Comparison of ENCODE assay signal across 8 mouse cellular contexts in the genomic region with DNA sequence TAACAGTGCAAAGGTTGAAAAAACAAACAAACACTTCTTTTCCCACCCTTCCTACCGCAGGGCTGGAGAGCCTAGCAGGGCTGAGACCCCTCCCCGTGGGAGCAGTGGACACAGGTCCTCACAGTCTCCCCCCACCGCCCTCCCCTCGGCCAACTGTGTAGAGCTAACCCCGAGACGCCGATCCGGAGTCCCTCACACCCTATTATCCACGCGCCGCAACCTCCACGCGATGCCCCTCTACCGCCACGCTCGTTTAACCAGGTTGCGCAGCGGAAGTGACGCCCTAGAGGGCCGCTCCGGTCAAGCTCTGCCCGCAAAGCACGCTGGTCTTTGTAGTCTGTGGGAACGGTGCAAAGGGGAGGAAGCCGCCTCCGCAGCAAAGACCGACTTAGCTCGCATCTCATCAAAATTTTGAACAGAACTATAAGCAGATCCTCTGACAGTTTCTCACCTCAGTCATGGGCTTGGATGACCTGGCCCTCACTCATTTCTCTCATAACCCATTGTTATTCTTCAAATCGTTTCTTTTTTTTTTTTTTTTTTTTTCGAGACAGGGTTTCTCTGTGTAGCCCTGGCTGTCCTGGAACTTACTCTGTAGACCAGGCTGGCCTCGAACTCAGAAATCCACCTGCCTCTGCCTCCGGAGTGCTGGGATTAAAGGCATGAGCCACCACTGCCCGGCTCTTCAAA. TPM values are rescaled to one million over a fixed set of nuclear protein-coding genes. Genes with fewer than 3 reads are reported as not detected.
DNase-seq lines count a peak whose midpoint lies in the region; ATAC-seq lines count a peak whose summit lies in the region.

A gene (minus strand): TSS at position 290 of the 690 bp plus-strand sequence.

- H3K27ac ChIP-seq in hindbrain, embryonic 11.5 days (ENCODE audit: low read depth, low read length): no peak within 1 kb of the TSS

- H3K9ac ChIP-seq in hindbrain, embryonic 11.5 days (ENCODE audit: low read depth, low read length): peak within 1 kb of the TSS; percentile 75

- WGBS in hindbrain, embryonic 11.5 days: 4% methylated on average over 32 of the region's 33 CpGs

- H3K4me3 ChIP-seq in hindbrain, embryonic 11.5 days (ENCODE audit: low read depth, low read length): peak within 1 kb of the TSS; percentile 78

- H3K9me3 ChIP-seq in hindbrain, embryonic 11.5 days (ENCODE audit: control insufficient read depth, low read length): no peaks in the 10 kb centered on the region

- peak within 1 kb of the TSS; percentile 45 for H3K4me2 ChIP-seq in hindbrain, embryonic 11.5 days (replicated peaks; ENCODE audit: low read depth, low read length)

- ATAC-seq in hindbrain, embryonic 11.5 days (ENCODE audit: low FRiP score): peak; percentile 96

- H3K4me1 ChIP-seq in hindbrain, embryonic 11.5 days (replicated peaks; ENCODE audit: control insufficient read depth, insufficient read depth, low read length): no peaks in the 10 kb centered on the region

- H3K36me3 ChIP-seq in hindbrain, embryonic 11.5 days (ENCODE audit: control insufficient read depth, insufficient read depth, low read length): peaks cover 14% of the 10 kb centered on the region

- no peaks in the 10 kb centered on the region for H3K27me3 ChIP-seq in hindbrain, embryonic 11.5 days (ENCODE audit: control insufficient read depth, insufficient read depth, low read length)

- peak; percentile 97 for DNase-seq in MN1 (ENCODE audit: low spot score)
- DNase-seq in cerebellum, adult 9-10 months: peak; percentile 85
- peak; percentile 77 to 91 for DNase-seq in frontal cortex, adult 2 months (ENCODE audit: extremely low spot score in 1 of 2, low spot score in 1 of 2)
- DNase-seq in hindbrain, embryonic 11.5 days (ENCODE audit: low spot score): peak; percentile 94
- peak; percentile 83 for DNase-seq in layer of hippocampus, postnatal 10 days (ENCODE audit: low spot score in 2 of 2)
- peak; percentile 92 for DNase-seq in lung, postnatal 10 days
- peak; percentile 81 for DNase-seq in ovary, postnatal 36 days (ENCODE audit: low spot score)
- DNase-seq in thymus, postnatal 25 days: peak; percentile 84

RNA-seq across cellular contexts. Expression of the gene that starts here (rescaled TPM):
- polyA plus RNA-seq in frontal cortex, adult 2 months (2012; rRNA removed): 7.8 and 8.0 TPM in 2 replicates
- polyA plus RNA-seq in hindbrain, embryonic 11.5 days (2014; fragmentation: Nextera tagmentation; extraction: Ambion mirVana): 9.4 and 14.0 TPM in 2 replicates
- total RNA-seq in layer of hippocampus, postnatal 10 days (2021): 1 to 10 TPM; 5.0 to 5.2 TPM
